Mouse (Mus musculus): ENCODE measurements at regions not wholly inside any gene's neighbourhood (a gene's known extent, or its start where the extent isn't known, plus 50 kb on each side); places are given as distances from the start of the nearest gene placed in this dataset.

DNA sequence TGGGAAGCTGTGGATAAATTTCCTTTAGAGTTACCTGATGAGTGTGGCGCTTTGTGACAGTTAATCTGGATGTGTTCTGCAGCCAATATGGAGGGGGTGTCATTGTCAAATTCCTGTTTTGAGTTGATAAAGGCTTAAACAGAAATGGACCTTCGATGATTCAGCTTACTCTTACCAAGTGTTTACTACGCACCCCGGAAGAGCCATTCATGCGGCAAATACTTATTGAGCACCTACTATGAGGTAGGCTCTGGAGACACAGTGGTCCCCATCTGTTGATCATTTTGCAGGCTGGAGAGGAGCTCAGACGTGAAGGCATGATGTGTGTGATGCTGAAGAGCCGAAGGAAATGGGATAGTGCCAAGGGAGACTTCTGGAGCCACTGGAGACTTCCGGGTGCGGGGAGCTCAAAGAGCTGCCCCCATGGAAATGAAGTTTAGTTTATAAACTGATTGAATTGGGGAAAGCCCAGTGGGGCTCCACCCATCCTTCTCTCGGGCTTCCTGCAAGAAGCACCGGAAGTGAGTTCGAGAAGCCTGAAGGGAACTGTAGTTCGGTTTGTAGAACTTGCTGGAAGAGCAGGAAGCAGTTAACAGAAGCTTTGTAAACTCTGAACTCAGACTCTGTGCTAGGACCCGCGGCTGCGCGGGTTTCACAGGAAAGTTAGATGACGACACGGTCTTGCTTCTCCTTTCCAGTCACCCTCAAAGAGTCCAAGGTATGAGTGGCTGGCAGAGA is 187.7 kb downstream of the Katnal1 start:
- TF ChIP-seq CTCF (IDR thresholded peaks at IDR 0.05; ENCODE audit: extremely low read depth, insufficient read depth, low read length) (no peak), POLR2A (IDR thresholded peaks at IDR 0.05; ENCODE audit: extremely low read depth, insufficient read depth, low read length) (no peak)
